Mouse (Mus musculus) hindbrain, embryonic 12.5 days (tissue): ENCODE data around the gene Tulp1. TPM values are rescaled to one million over a fixed set of nuclear protein-coding genes. Genes with fewer than 3 reads are reported as not detected.
"Not testable (repeated sequence)": the region's sequence is repeated elsewhere in the genome, so short reads cannot be mapped to it uniquely, and the experiment has no call there.

Source experiments
- ATAC-seq: fragments of 200-750 bp; cut with Nextera tagmentation; 2 replicates; pipeline ENCODE4 v1.8.0; 2017; ENCODE audit warnings: moderate TSS enrichment; ENCODE audit not compliant: low FRiP score
- H3K27ac ChIP-seq: fragments of 300-500 bp; sonication (generic); 2 replicates; pipeline ENCODE4 v1.5.1; 2016; ENCODE audit warnings: mild to moderate bottlenecking
- H3K27me3 ChIP-seq: fragments of 300-500 bp; sonication (generic); 2 replicates; pipeline ENCODE4 v1.6.1; 2016; ENCODE audit warnings: mild to moderate bottlenecking
- H3K36me3 ChIP-seq: fragments of 300-500 bp; sonication (generic); 2 replicates; pipeline ENCODE4 v1.6.1; 2016; ENCODE audit warnings: mild to moderate bottlenecking
- H3K4me1 ChIP-seq: fragments of 300-500 bp; sonication (generic); 2 replicates; pipeline ENCODE4 v1.6.1; 2016
- H3K4me2 ChIP-seq: fragments of 300-500 bp; sonication (generic); replicated peaks from 2 replicates; pipeline ENCODE4 v1.6.1; 2016; ENCODE audit warnings: mild to moderate bottlenecking
- H3K4me3 ChIP-seq: fragments of 300-500 bp; sonication (generic); 2 replicates; pipeline ENCODE4 v1.5.1; 2016; ENCODE audit warnings: mild to moderate bottlenecking
- H3K9ac ChIP-seq: fragments of 300-500 bp; sonication (generic); 2 replicates; pipeline ENCODE4 v1.6.1; 2016; ENCODE audit warnings: mild to moderate bottlenecking, moderate library complexity
- H3K9me3 ChIP-seq: fragments of 300-500 bp; sonication (generic); replicated peaks from 2 replicates; pipeline ENCODE4 v1.6.1; 2016; ENCODE audit warnings: mild to moderate bottlenecking
- WGBS: fragments of 180-500 bp; shearing (Covaris S2); methylation state at CpG from one replicate; pipeline ENCODE4 v1.1.7; 2016; 5-methylcytosine and 5-hydroxymethylcytosine counted together
- polyA plus RNA-seq: library from polyadenylated mRNA; unstranded; fragments of >200 nt; fragmentation: Nextera tagmentation; extraction: Ambion mirVana; gene quantifications from 2 replicates; pipeline ENCODE4 v1.2.1, GENCODE M21; 2016

The Tulp1 gene
- 5.0 and 6.8 TPM in 2 replicates for polyA plus RNA-seq

DNA sequence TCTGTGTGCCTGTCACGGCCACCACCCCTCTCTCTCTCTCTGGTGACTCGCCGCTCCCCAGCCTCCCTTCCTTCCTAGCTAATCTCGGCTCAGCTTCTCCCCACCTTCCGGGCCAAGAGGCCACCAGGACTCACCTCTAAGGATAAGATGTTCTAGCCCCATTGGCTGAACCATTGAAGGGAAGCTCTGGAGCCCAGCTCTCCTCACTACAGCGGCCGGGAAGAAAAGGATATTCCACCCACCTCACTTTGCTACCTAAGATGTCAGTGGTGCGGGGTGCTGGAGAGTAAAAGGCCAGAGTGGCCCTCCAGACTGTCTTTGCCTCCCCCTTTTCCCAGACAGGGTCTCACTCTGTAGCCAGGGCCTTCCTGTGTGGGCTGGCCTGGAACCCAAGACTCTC is at the start of gene Tulp1:
TSS of gene Tulp1 (minus strand) at position 101 of the 400 bp plus-strand sequence.
- no peak within 1 kb of the TSS for H3K27ac ChIP-seq
- H3K9ac ChIP-seq, result no peak within 1 kb of the TSS
- peak within 1 kb of the TSS; percentile 45 for H3K4me2 ChIP-seq
- WGBS, result 28% methylated on average over 8 of the region's 8 CpGs
- no peaks in the 10 kb centered on the region for H3K36me3 ChIP-seq
- no peak for ATAC-seq
- H3K4me1 ChIP-seq, result peaks cover 24% of the 10 kb centered on the region
- peak within 1 kb of the TSS; percentile 17 for H3K4me3 ChIP-seq
- no peaks in the 10 kb centered on the region for H3K9me3 ChIP-seq
- H3K27me3 ChIP-seq, result peaks cover 63% of the 10 kb centered on the region

DNA sequence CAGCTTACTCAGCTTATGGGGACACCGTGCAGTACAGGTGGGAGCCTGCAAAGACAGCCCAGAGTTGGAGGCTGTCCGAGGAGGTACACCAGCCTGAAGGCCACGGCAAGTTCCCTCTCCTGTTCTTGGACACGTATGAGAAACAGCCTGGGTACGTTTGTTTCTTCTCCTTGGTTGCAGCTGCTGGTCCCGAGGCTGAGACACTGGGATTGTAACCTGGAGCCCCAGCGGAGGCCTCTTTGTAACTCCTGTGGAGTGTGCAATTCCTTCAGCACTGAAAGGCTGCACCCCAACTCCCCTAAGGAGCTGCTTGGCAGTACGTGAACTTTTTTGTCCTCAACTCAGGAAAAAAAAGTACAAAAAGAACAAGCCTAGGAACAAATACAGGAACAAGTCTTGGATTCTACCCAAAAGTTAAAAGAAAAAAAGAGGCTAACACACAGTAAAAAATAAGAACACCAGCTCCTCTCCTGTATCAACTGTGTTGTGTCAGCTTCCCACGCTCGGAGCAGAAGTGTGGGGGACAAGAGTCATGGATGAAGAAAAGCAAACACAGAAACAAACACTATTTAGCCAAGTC is 46.4 kb upstream of the Tulp1 start:
- Histone ChIP-seq H3K27ac (no peak overlapping the region), H3K4me3 (no peak overlapping the region), H3K9ac (no peak overlapping the region), H3K27me3 (no peaks in the 10 kb centered on the region), H3K4me1 (no peaks in the 10 kb centered on the region), H3K9me3 (no peaks in the 10 kb centered on the region), H3K4me2 (no peak overlapping the region), H3K36me3 (peaks cover 21% of the 10 kb centered on the region)
- WGBS, result 86% methylated on average over 10 of the region's 10 CpGs
- ATAC-seq, result no peak

DNA sequence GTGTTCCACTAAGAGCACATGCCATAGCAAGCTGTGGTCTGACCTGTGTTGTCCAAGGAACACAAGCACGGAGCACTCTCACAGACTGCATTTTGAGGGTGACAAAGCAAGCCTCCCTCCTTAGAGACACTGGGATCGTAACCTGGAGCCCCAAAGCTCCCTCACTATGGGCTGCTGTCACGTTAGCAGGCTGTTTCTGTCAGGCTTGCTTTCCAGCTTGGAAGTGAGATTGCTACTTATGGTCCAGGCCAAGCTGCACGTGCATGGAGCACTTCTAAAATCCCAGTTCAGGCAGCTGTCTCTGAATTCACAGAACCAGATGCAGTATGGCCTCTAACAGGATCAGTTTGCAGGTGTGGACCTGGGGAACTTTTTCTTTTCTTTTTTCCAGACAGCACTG is 45.7 kb upstream of the Tulp1 start:
- WGBS, result 85% methylated on average over 4 of the region's 4 CpGs
- no peaks in the 10 kb centered on the region for H3K9me3 ChIP-seq
- no peak overlapping the region for H3K9ac ChIP-seq
- no peaks in the 10 kb centered on the region for H3K4me1 ChIP-seq
- ATAC-seq, result no peak
- no peak overlapping the region for H3K4me2 ChIP-seq
- H3K36me3 ChIP-seq, result peaks cover 24% of the 10 kb centered on the region
- H3K27me3 ChIP-seq, result no peaks in the 10 kb centered on the region
- H3K4me3 ChIP-seq, result no peak overlapping the region
- H3K27ac ChIP-seq, result no peak overlapping the region

DNA sequence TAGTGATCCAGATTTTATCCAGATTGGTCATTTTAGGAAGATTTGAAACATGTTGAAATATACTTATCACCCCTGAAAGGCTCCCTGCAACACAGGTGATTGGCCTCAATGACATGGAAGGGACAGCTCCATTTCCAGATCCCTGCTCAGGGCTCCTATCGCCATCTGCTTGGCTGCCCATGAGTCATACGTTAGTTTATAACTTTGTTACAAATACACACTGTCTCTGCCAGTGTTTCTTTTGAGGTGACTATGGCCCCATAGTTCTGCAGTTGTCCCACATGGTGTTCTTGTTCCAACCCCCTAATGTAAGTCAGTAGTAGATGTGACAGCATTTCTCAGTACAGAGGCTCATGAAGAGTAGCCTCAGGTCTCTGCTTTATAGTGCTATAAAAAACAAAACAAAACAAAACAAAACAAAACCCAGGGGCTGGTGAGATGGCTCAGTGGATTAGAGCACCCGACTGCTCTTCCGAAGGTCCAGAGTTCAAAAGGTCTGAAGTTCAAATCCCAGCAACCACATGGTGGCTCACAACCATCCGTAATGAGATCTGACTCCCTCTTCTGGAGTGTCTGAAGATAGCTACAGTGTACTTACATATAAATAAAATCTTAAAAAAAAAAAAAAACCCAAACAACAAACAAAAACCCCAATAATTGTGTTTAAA is 43.4 kb upstream of the Tulp1 start:
- H3K27me3 ChIP-seq, result no peaks in the 10 kb centered on the region
- H3K36me3 ChIP-seq, result peaks cover 29% of the 10 kb centered on the region
- H3K4me3 ChIP-seq, result no peak overlapping the region
- no peak overlapping the region for H3K4me2 ChIP-seq
- H3K9ac ChIP-seq, result no peak overlapping the region
- no peaks in the 10 kb centered on the region for H3K9me3 ChIP-seq
- no peaks in the 10 kb centered on the region for H3K4me1 ChIP-seq
- no peak overlapping the region for H3K27ac ChIP-seq
- WGBS, result 82% methylated on average over 5 of the region's 5 CpGs
- no peak for ATAC-seq

DNA sequence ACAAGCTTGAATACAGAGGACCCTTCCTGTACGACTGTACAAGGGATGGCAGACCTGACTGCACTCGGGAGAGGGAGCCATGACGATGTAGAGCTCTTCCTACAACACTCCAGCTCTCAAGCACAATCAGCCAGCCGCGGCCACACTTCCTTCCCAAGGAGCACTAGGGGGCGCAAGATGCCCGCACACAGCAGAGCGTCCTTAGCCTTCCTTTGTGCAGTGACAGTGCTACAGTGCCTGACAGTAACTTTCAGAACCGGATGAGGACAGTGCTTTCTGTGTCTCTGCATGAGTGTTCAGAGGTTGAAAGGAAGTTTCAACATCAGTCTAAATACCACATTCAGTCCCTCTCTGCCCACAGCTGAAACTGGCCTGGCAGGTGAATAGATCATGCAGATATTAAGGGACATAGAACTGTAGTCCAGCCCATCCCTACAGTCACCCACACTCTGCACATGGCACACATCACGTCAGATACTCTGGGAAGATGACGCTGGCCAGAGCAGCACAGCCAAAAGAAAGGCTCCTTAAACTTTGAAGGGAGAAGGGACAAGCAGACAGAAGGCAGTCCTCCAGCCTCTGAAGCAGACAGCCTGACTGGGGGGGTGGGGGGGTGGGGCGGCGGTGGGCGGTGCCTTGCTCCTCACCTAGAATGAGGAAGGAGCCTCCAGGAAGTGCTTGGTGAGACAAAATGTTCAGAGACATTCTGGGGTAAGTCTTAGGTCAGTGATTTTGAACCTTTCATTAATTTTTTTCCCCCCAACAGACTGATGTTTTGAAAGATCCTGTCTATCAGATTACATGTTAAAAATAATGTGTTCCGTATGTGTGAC is 42.6 kb upstream of the Tulp1 start:
- H3K4me3 ChIP-seq, result no peak overlapping the region
- no peak overlapping the region for H3K4me2 ChIP-seq
- H3K27me3 ChIP-seq, result no peaks in the 10 kb centered on the region
- ATAC-seq, result peak; percentile 50; the same call in 1 of the 2 replicates
- 52% methylated on average over 15 of the region's 15 CpGs for WGBS
- no peaks in the 10 kb centered on the region for H3K9me3 ChIP-seq
- no peak overlapping the region for H3K9ac ChIP-seq
- no peaks in the 10 kb centered on the region for H3K4me1 ChIP-seq
- H3K36me3 ChIP-seq, result peaks cover 29% of the 10 kb centered on the region
- no peak overlapping the region for H3K27ac ChIP-seq

DNA sequence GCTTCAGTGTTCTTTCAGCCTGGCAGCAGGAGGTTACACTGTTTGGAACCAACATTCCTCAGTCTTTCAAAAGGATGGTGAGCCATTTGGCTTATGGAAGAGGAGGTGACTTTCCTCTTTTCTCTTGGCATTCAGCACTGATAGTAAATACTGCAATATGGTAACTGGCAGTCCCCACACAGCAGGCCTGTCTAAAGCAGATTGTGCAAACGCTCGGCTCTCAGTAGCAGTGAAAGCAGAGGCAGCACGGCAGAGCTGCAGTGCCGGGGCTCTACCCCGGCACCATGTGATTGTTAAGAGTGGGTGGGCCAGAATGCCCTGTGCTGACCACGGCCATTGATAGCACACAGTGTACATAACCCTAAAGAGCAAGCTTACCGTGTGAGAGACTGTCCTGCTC is 41.4 kb upstream of the Tulp1 start:
- 93% methylated on average over 7 of the region's 7 CpGs for WGBS
- Histone ChIP-seq H3K27me3 (no peaks in the 10 kb centered on the region), H3K9ac (no peak overlapping the region), H3K9me3 (no peaks in the 10 kb centered on the region), H3K4me2 (no peak overlapping the region), H3K36me3 (peaks cover 30% of the 10 kb centered on the region), H3K27ac (no peak overlapping the region), H3K4me3 (no peak overlapping the region), H3K4me1 (no peaks in the 10 kb centered on the region)
- ATAC-seq, result no peak

DNA sequence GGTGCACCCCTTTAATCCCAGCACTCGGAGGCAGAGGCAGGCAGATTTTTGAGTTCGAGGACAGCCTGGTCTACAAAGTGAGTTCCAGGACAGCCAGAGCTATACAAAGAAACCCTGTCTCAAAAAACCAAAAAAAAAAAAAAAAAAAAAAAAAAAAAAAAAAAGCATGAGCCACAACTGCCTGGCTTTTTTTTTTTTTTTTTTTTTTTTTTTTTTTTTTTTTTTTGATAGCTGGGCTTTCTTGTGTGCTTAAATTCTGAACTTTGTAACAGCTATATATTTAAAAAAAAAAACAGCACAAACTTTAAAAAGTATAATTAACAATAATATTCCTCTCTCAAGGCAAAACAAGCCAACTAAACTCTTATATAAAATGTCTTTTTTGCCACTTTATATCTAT is 39.7 kb upstream of the Tulp1 start:
- H3K27me3 ChIP-seq, H3K9me3 ChIP-seq, H3K27ac ChIP-seq, ATAC-seq, H3K4me1 ChIP-seq, H3K9ac ChIP-seq, H3K4me3 ChIP-seq, H3K4me2 ChIP-seq: not testable (repeated sequence)
- 100% methylated on average over 2 of the region's 2 CpGs for WGBS
- H3K36me3 ChIP-seq, result peaks cover 29% of the 10 kb centered on the region

DNA sequence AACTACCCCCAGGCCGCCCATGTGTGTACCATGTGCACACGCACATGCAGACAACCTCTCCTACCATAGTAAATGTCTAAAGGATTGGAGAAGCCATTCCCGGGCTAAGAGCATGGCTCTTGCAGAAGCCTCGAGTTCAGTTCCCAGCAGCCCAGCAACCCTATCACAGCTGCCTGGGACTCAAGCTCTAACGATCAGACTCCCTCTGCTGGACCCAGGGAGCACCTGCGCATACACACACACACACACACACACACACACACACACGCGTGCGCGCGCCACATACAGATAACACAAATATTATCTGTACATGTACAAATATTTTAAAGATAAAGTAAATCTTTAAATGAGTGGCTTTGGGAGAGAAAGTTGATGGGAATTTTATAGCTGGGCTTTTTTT is 39.3 kb upstream of the Tulp1 start:
- 98% methylated on average over 11 of the region's 11 CpGs for WGBS

DNA sequence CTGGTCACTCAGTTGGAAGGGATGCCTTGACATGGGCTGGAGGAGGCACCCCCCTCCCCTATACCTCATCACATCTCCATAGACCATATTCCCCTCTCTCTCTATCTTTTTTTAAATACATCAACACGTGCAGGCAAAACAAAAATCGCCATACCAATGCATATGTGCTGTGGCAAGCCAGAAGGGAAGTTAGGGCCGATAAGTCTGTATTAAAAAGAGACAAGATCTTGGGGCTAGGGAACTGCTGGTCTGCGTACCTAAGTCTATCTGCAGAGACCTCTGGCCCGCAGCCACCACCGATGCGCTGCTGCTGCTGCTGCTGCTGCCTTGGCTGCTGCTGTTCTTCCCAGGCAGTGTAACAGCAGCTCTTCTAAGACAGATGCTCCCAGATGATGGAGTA is 30.0 kb upstream of the Tulp1 start:
- no peaks in the 10 kb centered on the region for H3K27me3 ChIP-seq
- no peak overlapping the region for H3K4me2 ChIP-seq
- ATAC-seq, result no peak
- H3K4me1 ChIP-seq, result peaks cover 6% of the 10 kb centered on the region
- H3K4me3 ChIP-seq, result no peak overlapping the region
- H3K9me3 ChIP-seq, result no peaks in the 10 kb centered on the region
- H3K9ac ChIP-seq, result no peak overlapping the region
- H3K27ac ChIP-seq, result no peak overlapping the region
- H3K36me3 ChIP-seq, result peaks cover 18% of the 10 kb centered on the region
- 86% methylated on average over 7 of the region's 7 CpGs for WGBS

More for the DNA sequence above, 39.3 kb upstream of the Tulp1 start:
- no peaks in the 10 kb centered on the region for H3K4me1 ChIP-seq
- no peak overlapping the region for H3K4me2 ChIP-seq
- H3K27me3 ChIP-seq, result no peaks in the 10 kb centered on the region
- no peak for ATAC-seq
- no peak overlapping the region for H3K9ac ChIP-seq
- H3K27ac ChIP-seq, result no peak overlapping the region
- no peaks in the 10 kb centered on the region for H3K9me3 ChIP-seq
- peaks cover 33% of the 10 kb centered on the region for H3K36me3 ChIP-seq
- H3K4me3 ChIP-seq, result no peak overlapping the region

DNA sequence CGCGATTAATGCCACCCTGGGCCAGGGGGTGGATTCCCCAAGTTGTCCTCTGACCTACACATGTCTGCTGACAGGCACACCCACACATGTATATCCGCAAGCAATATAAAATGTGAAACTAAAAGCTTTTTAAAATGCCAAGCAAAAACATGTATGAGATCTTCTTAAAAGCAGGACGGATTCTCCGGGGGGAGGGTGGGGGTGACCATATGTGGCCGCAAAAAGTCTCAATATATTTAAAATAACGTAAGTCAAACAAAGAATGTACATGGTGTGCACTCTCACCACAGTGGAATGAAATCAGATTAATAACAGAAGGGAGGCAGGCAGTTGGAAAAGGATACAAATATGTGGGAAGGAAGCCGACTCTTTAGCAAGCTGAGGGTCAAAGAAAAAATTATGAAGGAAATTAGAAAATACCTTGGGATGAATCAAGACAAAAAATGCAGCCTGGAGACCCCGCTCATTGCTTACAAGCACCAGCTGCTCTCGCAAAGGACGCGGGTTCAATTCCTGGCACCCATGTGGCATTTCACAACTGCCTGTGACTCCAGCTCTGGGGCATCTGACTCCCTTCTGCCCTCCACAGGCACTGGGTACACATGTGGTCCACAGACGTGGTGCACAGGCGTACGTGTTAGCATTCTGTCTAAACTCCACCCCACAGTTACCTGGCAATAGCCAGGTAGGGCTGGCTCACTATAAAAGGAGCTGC is 29.2 kb upstream of the Tulp1 start:
- peaks cover 13% of the 10 kb centered on the region for H3K36me3 ChIP-seq
- no peaks in the 10 kb centered on the region for H3K9me3 ChIP-seq
- 80% methylated on average over 15 of the region's 15 CpGs for WGBS
- no peak overlapping the region for H3K4me2 ChIP-seq
- H3K27me3 ChIP-seq, result no peaks in the 10 kb centered on the region
- no peak overlapping the region for H3K27ac ChIP-seq
- no peak for ATAC-seq
- peaks cover 6% of the 10 kb centered on the region for H3K4me1 ChIP-seq
- no peak overlapping the region for H3K9ac ChIP-seq
- H3K4me3 ChIP-seq, result no peak overlapping the region

DNA sequence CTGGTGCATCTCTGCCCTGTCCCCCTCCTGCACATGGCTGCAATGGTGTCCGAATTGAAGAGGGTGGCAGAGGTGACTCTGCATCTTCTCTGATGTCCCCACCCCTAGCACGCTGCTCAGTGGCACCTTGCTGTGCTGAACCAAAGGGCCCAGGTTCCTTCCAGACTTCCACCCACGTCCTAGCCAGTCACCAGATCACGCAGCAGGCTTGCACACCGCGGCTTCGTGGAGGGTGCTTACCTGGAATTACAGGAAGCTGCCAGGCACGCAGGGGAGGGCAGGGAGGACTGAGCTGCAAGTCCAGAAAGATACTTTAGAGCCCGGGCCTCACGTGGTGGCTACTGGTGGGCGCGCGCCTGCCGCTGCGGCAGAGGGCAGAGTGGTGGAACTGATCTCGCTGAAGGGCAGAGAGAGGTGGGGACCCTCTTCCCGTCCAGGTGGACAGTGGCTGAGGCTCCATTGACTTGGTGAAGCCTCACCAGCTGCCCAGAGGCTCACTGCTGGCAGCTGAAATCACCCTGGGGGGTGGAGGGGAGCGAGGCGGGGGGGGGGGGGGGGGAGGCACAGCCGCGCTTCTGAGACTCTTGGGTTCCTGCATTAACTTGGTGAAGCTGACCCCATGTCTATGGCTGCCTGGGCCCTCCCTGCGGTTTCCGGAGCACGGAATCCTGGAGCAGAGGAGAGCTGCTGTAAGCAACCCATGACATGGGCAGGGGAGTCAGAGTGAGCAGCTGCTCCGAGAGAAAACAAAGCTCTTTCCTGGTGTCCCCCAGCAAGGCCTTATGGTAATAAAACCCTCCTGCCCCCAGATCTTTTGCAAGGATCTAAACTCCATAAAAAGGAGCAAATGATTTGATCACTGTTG is 26.8 kb upstream of the Tulp1 start:
- peak overlapping the region; percentile 21 for H3K4me2 ChIP-seq
- no peak for ATAC-seq
- WGBS, result 7% methylated on average over 24 of the region's 25 CpGs

More for the DNA sequence above, 26.8 kb upstream of the Tulp1 start:
- H3K27ac ChIP-seq, result no peak overlapping the region
- no peak overlapping the region for H3K9ac ChIP-seq
- H3K36me3 ChIP-seq, result no peaks in the 10 kb centered on the region
- peaks cover 6% of the 10 kb centered on the region for H3K4me1 ChIP-seq
- H3K4me3 ChIP-seq, result no peak overlapping the region
- H3K9me3 ChIP-seq, result no peaks in the 10 kb centered on the region
- H3K27me3 ChIP-seq, result peaks cover 14% of the 10 kb centered on the region
